Mouse (Mus musculus) kidney, postnatal 0 days (tissue): ENCODE results near the gene Abcc4. TPM values are rescaled to one million over a fixed set of nuclear protein-coding genes. Genes with fewer than 3 reads are reported as not detected.
"Not testable (repeated sequence)": the region's sequence is repeated elsewhere in the genome, so short reads cannot be mapped to it uniquely, and the experiment has no call there.

Source experiments
- ATAC-seq: fragments of 200-750 bp; cut with Nextera tagmentation; replicated peaks from 2 replicates; pipeline ENCODE4 v1.8.0; 2017; ENCODE audit warnings: low read depth, moderate number of reproducible peaks, moderate TSS enrichment, moderate library complexity; ENCODE audit not compliant: low FRiP score
- DNase-seq: peaks from one replicate; pipeline ENCODE4 v3.0.0-alpha.2; 2016; ENCODE audit warnings: low spot score
- H3K27ac ChIP-seq: fragments of 300-500 bp; sonication (generic); 2 replicates; pipeline ENCODE4 v1.5.1; 2014; ENCODE audit warnings: mild to moderate bottlenecking
- H3K27me3 ChIP-seq: fragments of 300-500 bp; sonication (generic); 2 replicates; pipeline ENCODE4 v1.6.1; 2014; ENCODE audit warnings: low read length, mixed read lengths; ENCODE audit not compliant: insufficient read depth
- H3K36me3 ChIP-seq: fragments of 300-500 bp; sonication (generic); 2 replicates; pipeline ENCODE4 v1.6.1; 2014; ENCODE audit warnings: low read length, mixed read lengths; ENCODE audit not compliant: insufficient read depth
- H3K4me1 ChIP-seq: fragments of 300-500 bp; sonication (generic); replicated peaks from 2 replicates; pipeline ENCODE4 v1.6.1; 2014; ENCODE audit warnings: antibody characterized with exemption, low read length, mixed read lengths; ENCODE audit not compliant: insufficient read depth
- H3K4me2 ChIP-seq: fragments of 300-500 bp; sonication (generic); 2 replicates; pipeline ENCODE4 v1.6.1; 2014; ENCODE audit warnings: mild to moderate bottlenecking, low read length, moderate library complexity, mixed read lengths
- H3K4me3 ChIP-seq: fragments of 300-500 bp; sonication (generic); replicated peaks from 2 replicates; pipeline ENCODE4 v1.5.1; 2014; ENCODE audit warnings: low read depth, low read length
- H3K9ac ChIP-seq: fragments of 300-500 bp; sonication (generic); 2 replicates; pipeline ENCODE4 v1.6.1; 2014; ENCODE audit warnings: low read depth, low read length
- H3K9me3 ChIP-seq: fragments of 300-500 bp; sonication (generic); replicated peaks from 2 replicates; pipeline ENCODE4 v1.6.1; 2016; ENCODE audit warnings: low read length, inconsistent platforms, mixed read lengths
- CTCF ChIP-seq: IDR thresholded peaks from 2 replicates; pipeline ENCODE4 v1.5.1; 2016; ENCODE audit warnings: antibody characterized with exemption, low read depth, mild to moderate bottlenecking, moderate library complexity
- WGBS: fragments of 180-500 bp; shearing (Covaris S2); extraction: QIAGEN DNeasy Blood & Tissue Kit; methylation state at CpG from one replicate; pipeline ENCODE4 v1.1.7; 2014; 5-methylcytosine and 5-hydroxymethylcytosine counted together
- polyA plus RNA-seq: library from polyadenylated mRNA; unstranded; fragments of >200 nt; fragmentation: Nextera tagmentation; extraction: Ambion mirVana; gene quantifications from 2 replicates; pipeline ENCODE4 v1.2.1, GENCODE M21; 2015

Abcc4 gene
- polyA plus RNA-seq, 1 experiment from 2014 or later, result 6.9 TPM

- no peak for TF ChIP-seq CTCF
- WGBS, result 85% methylated on average over 3 of the region's 3 CpGs
- H3K4me2 ChIP-seq, result no peak overlapping the region
- H3K36me3 ChIP-seq, result no peaks in the 10 kb centered on the region
- ATAC-seq (0 out of 2 replicates have a peak, but pooled peaks have one; percentile 33), DNase-seq (no peak)
- no peaks in the 10 kb centered on the region for H3K4me1 ChIP-seq
- no peaks in the 10 kb centered on the region for H3K9me3 ChIP-seq
- H3K27me3 ChIP-seq, result no peaks in the 10 kb centered on the region
- H3K4me3 ChIP-seq, result no peak overlapping the region
- no peak overlapping the region for H3K9ac ChIP-seq
- no peak overlapping the region for H3K27ac ChIP-seq
Observed at GRCm38 (mm10) chr14:118531539-118531938, 174.5 kb downstream of the Abcc4 start.

GRCm38 (mm10) chr14:118514280-118515031, 191.6 kb downstream of the Abcc4 start:
- TF ChIP-seq CTCF, result no peak
- Histone ChIP-seq H3K27me3 (no peaks in the 10 kb centered on the region), H3K9ac (no peak overlapping the region), H3K27ac (no peak overlapping the region), H3K4me2 (no peak overlapping the region), H3K4me1 (no peaks in the 10 kb centered on the region), H3K4me3 (no peak overlapping the region), H3K9me3 (no peaks in the 10 kb centered on the region), H3K36me3 (no peaks in the 10 kb centered on the region)
- DNase-seq (no peak), ATAC-seq (no peak)
- 56% methylated on average over 9 of the region's 9 CpGs for WGBS

- not testable (repeated sequence) for H3K4me1 ChIP-seq, ATAC-seq, H3K9ac ChIP-seq, H3K4me3 ChIP-seq, H3K36me3 ChIP-seq, DNase-seq, H3K4me2 ChIP-seq, H3K27me3 ChIP-seq, H3K9me3 ChIP-seq, H3K27ac ChIP-seq
- 91% methylated on average over 6 of the region's 6 CpGs for WGBS
Observed at GRCm38 (mm10) chr14:118511715-118512114, 194.3 kb downstream of the Abcc4 start.

GRCm38 (mm10) chr14:118510793-118511192, 195.2 kb downstream of the Abcc4 start:
- 88% methylated on average over 2 of the region's 2 CpGs for WGBS
- no peak overlapping the region for H3K4me2 ChIP-seq
- H3K36me3 ChIP-seq, result no peaks in the 10 kb centered on the region
- DNase-seq (no peak), ATAC-seq (no peak)
- H3K27me3 ChIP-seq, result no peaks in the 10 kb centered on the region
- H3K9me3 ChIP-seq, result no peaks in the 10 kb centered on the region
- no peak overlapping the region for H3K4me3 ChIP-seq
- H3K27ac ChIP-seq, result no peak overlapping the region
- H3K4me1 ChIP-seq, result peaks cover 6% of the 10 kb centered on the region; the same call in 1 of the 2 replicates
- no peak for TF ChIP-seq CTCF
- no peak overlapping the region for H3K9ac ChIP-seq

GRCm38 (mm10) chr14:118510216-118510615, 195.8 kb downstream of the Abcc4 start:
- no peak for DNase-seq
- no peak for TF ChIP-seq CTCF
- ATAC-seq, result no peak
- no peak overlapping the region for H3K4me2 ChIP-seq
- H3K27ac ChIP-seq, result no peak overlapping the region
- H3K27me3 ChIP-seq, result no peaks in the 10 kb centered on the region
- H3K4me3 ChIP-seq, result no peak overlapping the region
- 93% methylated on average over 5 of the region's 5 CpGs for WGBS
- no peaks in the 10 kb centered on the region for H3K36me3 ChIP-seq
- H3K9ac ChIP-seq, result no peak overlapping the region
- H3K4me1 ChIP-seq, result peaks cover 6% of the 10 kb centered on the region; the same call in 1 of the 2 replicates
- H3K9me3 ChIP-seq, result no peaks in the 10 kb centered on the region

GRCm38 (mm10) chr14:118507829-118508228, 198.2 kb downstream of the Abcc4 start:
- no peak overlapping the region for H3K27ac ChIP-seq
- H3K4me2 ChIP-seq, result no peak overlapping the region
- peaks cover 6% of the 10 kb centered on the region; the same call in 1 of the 2 replicates for H3K4me1 ChIP-seq
- 69% methylated on average over 14 of the region's 14 CpGs for WGBS
- H3K27me3 ChIP-seq, result no peaks in the 10 kb centered on the region
- no peak overlapping the region for H3K4me3 ChIP-seq
- no peak for TF ChIP-seq CTCF
- ATAC-seq, result no peak
- no peaks in the 10 kb centered on the region for H3K36me3 ChIP-seq
- no peak overlapping the region for H3K9ac ChIP-seq
- DNase-seq, result no peak
- H3K9me3 ChIP-seq, result no peaks in the 10 kb centered on the region
